Mouse (Mus musculus) cortical plate, adult 2 months (tissue): Measurements from ENCODE around the gene Pced1a. TPM values are rescaled to one million over a fixed set of nuclear protein-coding genes. Genes with fewer than 3 reads are reported as not detected.
A peak's percentile ranks its signal among the peaks of the same experiment; 100 is the strongest.
"Not testable (repeated sequence)": the region's sequence is repeated elsewhere in the genome, so short reads cannot be mapped to it uniquely, and the experiment has no call there.

ENCODE experiments used
- H3K27ac ChIP-seq: fragments of 200-500 bp; 2 replicates; pipeline ENCODE4 v1.5.1; 2012; ENCODE audit warnings: low read length, control low read depth, inconsistent platforms; ENCODE audit not compliant: insufficient read depth
- H3K4me1 ChIP-seq: fragments of 200-500 bp; 2 replicates; pipeline ENCODE4 v1.6.1; 2011; ENCODE audit warnings: low read length; ENCODE audit not compliant: control insufficient read depth, insufficient read depth
- H3K4me3 ChIP-seq: fragments of 200-500 bp; 2 replicates; pipeline ENCODE4 v1.5.1; 2011; ENCODE audit warnings: mild to moderate bottlenecking, low read length, control low read depth; ENCODE audit not compliant: insufficient read depth
- CTCF ChIP-seq: fragments of 200-500 bp; IDR thresholded peaks from 2 replicates; pipeline ENCODE4 v1.5.1; 2011; ENCODE audit warnings: mild to moderate bottlenecking, control low read depth, low read length; ENCODE audit not compliant: insufficient read depth; ENCODE audit errors: extremely low read depth
- POLR2A ChIP-seq: fragments of 200-500 bp; IDR thresholded peaks from 2 replicates; pipeline ENCODE4 v1.6.1; 2011; ENCODE audit warnings: mild to moderate bottlenecking, low read length, control low read depth; ENCODE audit not compliant: insufficient read depth; ENCODE audit errors: extremely low read depth
- polyA plus RNA-seq: library from polyadenylated mRNA; depleted of rRNA; stranded (reverse); fragments of >200 nt; gene quantifications from 2 replicates; pipeline ENCODE4 v1.2.3, GENCODE M21; 2012; rRNA removed

The Pced1a gene
- polyA plus RNA-seq, 1 experiment: 24.6 TPM

GRCm38 (mm10) chr2:130390993-130391625, 33.4 kb downstream of the Pced1a start:
- Histone ChIP-seq H3K4me1 (no peaks in the 10 kb centered on the region), H3K4me3 (no peak overlapping the region), H3K27ac (no peak overlapping the region)
- TF ChIP-seq POLR2A: no peak
- no peak for TF ChIP-seq CTCF

GRCm38 (mm10) chr2:130388796-130389195, 35.7 kb downstream of the Pced1a start:
- no peak for TF ChIP-seq POLR2A
- TF ChIP-seq CTCF: peak; percentile 14; the same call in 1 of the 2 replicates
- Histone ChIP-seq H3K4me3 (no peak overlapping the region), H3K27ac (no peak overlapping the region), H3K4me1 (0 out of 2 replicates have a peak, but pooled peaks cover 2% of the 10 kb centered on the region)

- no peak for TF ChIP-seq CTCF
- no peak for TF ChIP-seq POLR2A
- Histone ChIP-seq H3K4me3 (no peak overlapping the region), H3K4me1 (0 out of 2 replicates have a peak, but pooled peaks cover 2% of the 10 kb centered on the region), H3K27ac (no peak overlapping the region)
These were observed 38.3 kb downstream of the Pced1a start for GRCm38 (mm10) chr2:130386212-130386611.

- TF ChIP-seq CTCF (no peak), POLR2A (no peak)
- H3K4me3 ChIP-seq: no peak overlapping the region
- no peak overlapping the region for H3K27ac ChIP-seq
- 0 out of 2 replicates have a peak, but pooled peaks cover 2% of the 10 kb centered on the region for H3K4me1 ChIP-seq
These were observed 40.6 kb downstream of the Pced1a start for GRCm38 (mm10) chr2:130383895-130384294.

- no peak for TF ChIP-seq POLR2A
- no peak for TF ChIP-seq CTCF
These were observed 41.3 kb downstream of the Pced1a start for GRCm38 (mm10) chr2:130383205-130383604.

GRCm38 (mm10) chr2:130374951-130375350, 49.5 kb downstream of the Pced1a start:
- H3K4me3 ChIP-seq: no peak overlapping the region
- no peaks in the 10 kb centered on the region for H3K4me1 ChIP-seq
- TF ChIP-seq CTCF: no peak
- TF ChIP-seq POLR2A: no peak
- no peak overlapping the region for H3K27ac ChIP-seq

More at GRCm38 (mm10) chr2:130383205-130383604, 41.3 kb downstream of the Pced1a start:
- Histone ChIP-seq H3K4me1 (0 out of 2 replicates have a peak, but pooled peaks cover 2% of the 10 kb centered on the region), H3K27ac (no peak overlapping the region), H3K4me3 (no peak overlapping the region)

- not testable (repeated sequence) for H3K27ac ChIP-seq
These were observed 51.5 kb downstream of the Pced1a start for GRCm38 (mm10) chr2:130373026-130373425.

GRCm38 (mm10) chr2:130367386-130367785, 57.1 kb downstream of the Pced1a start:
- TF ChIP-seq POLR2A (no peak), CTCF (no peak)
- Histone ChIP-seq H3K4me1 (no peaks in the 10 kb centered on the region), H3K4me3 (no peak overlapping the region), H3K27ac (no peak overlapping the region)

More at GRCm38 (mm10) chr2:130373026-130373425, 51.5 kb downstream of the Pced1a start:
- H3K4me3 ChIP-seq, H3K4me1 ChIP-seq: not testable (repeated sequence)

Other genes with a start within 250 kb of the Pced1a start
- gene Snrpb, start 245.3 kb downstream of the Pced1a start, polyA plus RNA-seq: 131 and 133 TPM in 2 replicates
- gene Tmc2, start 229.5 kb downstream of the Pced1a start, polyA plus RNA-seq: not detected in 2 replicates
- gene Nop56, start 150.3 kb downstream of the Pced1a start, polyA plus RNA-seq: 144 and 146 TPM in 2 replicates
- gene Idh3b, start 140.2 kb downstream of the Pced1a start, polyA plus RNA-seq: 353 and 375 TPM in 2 replicates
- 13.0 and 16.1 TPM in 2 replicates for gene Ebf4, start 129.5 kb downstream of the Pced1a start, polyA plus RNA-seq
- 10.6 and 13.2 TPM in 2 replicates for gene Cpxm1, start 27.1 kb downstream of the Pced1a start, polyA plus RNA-seq
- not detected in 2 replicates for gene Gm28372, start 19.5 kb downstream of the Pced1a start, polyA plus RNA-seq
- not detected in 2 replicates for gene 1700020A23Rik, start 19.4 kb downstream of the Pced1a start, polyA plus RNA-seq
- not detected in 2 replicates for gene Tmem239, start 18.2 kb downstream of the Pced1a start, polyA plus RNA-seq
- 101 and 118 TPM in 2 replicates for gene Vps16, start 362 bp downstream of the Pced1a start, polyA plus RNA-seq
- gene Ptpra, start 25.6 kb upstream of the Pced1a start, polyA plus RNA-seq: 156 and 166 TPM in 2 replicates
- 86.9 and 99.1 TPM in 2 replicates for gene Mrps26, start 139.0 kb upstream of the Pced1a start, polyA plus RNA-seq
- gene Oxt, start 151.5 kb upstream of the Pced1a start, polyA plus RNA-seq: 0.32 and 0.42 TPM in 2 replicates
- gene Avp, start 157.9 kb upstream of the Pced1a start, polyA plus RNA-seq: 0.81 and 1.2 TPM in 2 replicates
- gene Fastkd5, start 205.3 kb upstream of the Pced1a start, polyA plus RNA-seq: 3.7 and 4.8 TPM in 2 replicates
- 11.0 and 11.3 TPM in 2 replicates for gene Ubox5, start 205.3 kb upstream of the Pced1a start, polyA plus RNA-seq
- 200 and 201 TPM in 2 replicates for gene Lzts3, start 218.1 kb upstream of the Pced1a start, polyA plus RNA-seq
- 102 and 109 TPM in 2 replicates for gene Ddrgk1, start 240.0 kb upstream of the Pced1a start, polyA plus RNA-seq
- 64.5 TPM in 2 replicates for gene Itpa, start 242.9 kb upstream of the Pced1a start, polyA plus RNA-seq